Mouse (Mus musculus) forebrain, embryonic 10.5 days (tissue): ENCODE data around the gene Spon2. TPM values are rescaled to one million over a fixed set of nuclear protein-coding genes. Genes with fewer than 3 reads are reported as not detected.

ENCODE experiments used
- polyA plus RNA-seq: library from polyadenylated mRNA; unstranded; fragments of >200 nt; fragmentation: Nextera tagmentation; extraction: Ambion mirVana; gene quantifications from 2 replicates; pipeline ENCODE4 v1.2.1, GENCODE M21; 2016

Spon2 gene
- polyA plus RNA-seq, 1 experiment from 2014 or later, result 3.6 TPM

Other genes with a start within 250 kb of the Spon2 start
- gene Ywhah, start 199.6 kb downstream of the Spon2 start, polyA plus RNA-seq, result 440 and 451 TPM in 2 replicates
- gene Slc5a1, start 114.2 kb downstream of the Spon2 start, polyA plus RNA-seq, result 0.04 TPM in 1 of 2 replicates, not detected in the other
- gene Ctbp1, start 56.5 kb upstream of the Spon2 start, polyA plus RNA-seq, result 454 and 466 TPM in 2 replicates
- gene Maea, start 117.1 kb upstream of the Spon2 start, polyA plus RNA-seq, result 151 and 157 TPM in 2 replicates
- 6.6 and 7.0 TPM in 2 replicates for gene Uvssa, start 160.1 kb upstream of the Spon2 start, polyA plus RNA-seq
- not detected in 2 replicates for gene Nkx1-1, start 215.5 kb upstream of the Spon2 start, polyA plus RNA-seq